Mouse (Mus musculus) 3134 (cell line): ENCODE measurements around the gene Clpx.
"Not testable (repeated sequence)": the region's sequence is repeated elsewhere in the genome, so short reads cannot be mapped to it uniquely, and the experiment has no call there.

Experiments
- DNase-seq: peaks from one replicate; pipeline ENCODE4 v3.0.0-alpha.2; 2011; ENCODE audit warnings: low spot score; ENCODE audit not compliant: insufficient read length; ENCODE audit errors: extremely low read depth

The Clpx gene

DNA sequence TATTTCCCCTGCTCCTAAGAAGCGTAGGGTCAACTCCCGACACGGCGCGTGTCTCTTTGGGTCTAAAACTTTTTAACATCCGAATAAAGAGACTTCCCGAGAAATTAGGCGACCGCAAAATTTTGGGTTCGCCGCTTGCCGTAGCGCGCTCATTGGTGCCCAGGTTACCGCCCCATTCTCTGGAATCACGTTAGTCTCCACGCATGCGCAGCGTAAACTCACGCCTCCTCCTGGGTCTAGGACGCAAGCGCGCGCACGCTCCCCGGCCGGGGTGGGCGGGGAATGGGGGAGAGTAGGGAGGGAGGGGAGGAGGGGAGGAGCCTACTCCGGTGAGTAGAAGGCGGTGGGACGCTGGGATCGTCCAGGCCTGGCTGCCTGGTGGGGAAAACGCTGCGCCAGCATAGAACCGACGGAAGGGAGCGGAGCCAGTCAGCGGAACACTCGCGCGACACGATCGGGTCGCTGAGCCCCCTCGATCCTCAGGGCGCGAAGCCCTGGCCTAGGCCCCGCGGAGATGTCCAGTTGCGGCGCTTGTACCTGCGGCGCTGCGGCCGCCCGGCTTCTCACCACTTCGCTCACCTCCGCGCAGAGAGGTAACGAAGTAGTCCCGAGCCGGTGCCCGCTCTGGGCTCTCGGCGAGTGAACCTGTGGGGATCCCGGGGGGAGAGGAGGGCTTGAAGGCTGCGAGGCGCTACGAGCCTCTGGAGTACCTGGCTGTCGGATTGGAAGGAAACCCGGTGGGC, at the start of gene Clpx:
TSS of gene Clpx (plus strand) at position 288 of the 743 bp plus-strand sequence.
- DNase-seq, result peak; percentile 97

- no peak for DNase-seq
Measured at GRCm38 (mm10) chr9:65247502-65248376, 46.3 kb upstream of the Clpx start.

- DNase-seq, result no peak
Measured at GRCm38 (mm10) chr9:65248377-65248690, 45.7 kb upstream of the Clpx start.

DNA sequence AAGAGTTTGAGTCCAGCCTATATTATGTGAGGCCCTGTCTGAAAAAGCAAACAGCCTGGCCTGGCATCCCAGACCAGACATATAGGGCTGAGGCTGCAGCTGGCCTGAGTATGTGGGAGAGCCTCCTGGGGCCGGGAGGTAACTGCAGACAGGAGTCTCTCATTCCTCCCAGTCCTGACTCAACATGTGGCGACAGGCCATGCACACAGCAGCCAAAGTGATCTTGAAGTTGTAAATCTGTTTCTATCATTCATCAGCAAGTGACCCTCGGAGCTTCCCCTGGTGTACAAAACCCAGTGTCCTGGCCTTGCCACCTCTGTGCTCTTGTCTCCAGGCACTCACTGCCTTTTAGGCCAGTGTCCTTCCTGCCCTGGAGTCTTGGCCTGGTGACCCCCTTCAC, 42.0 kb upstream of the Clpx start:
- DNase-seq, result no peak

DNA sequence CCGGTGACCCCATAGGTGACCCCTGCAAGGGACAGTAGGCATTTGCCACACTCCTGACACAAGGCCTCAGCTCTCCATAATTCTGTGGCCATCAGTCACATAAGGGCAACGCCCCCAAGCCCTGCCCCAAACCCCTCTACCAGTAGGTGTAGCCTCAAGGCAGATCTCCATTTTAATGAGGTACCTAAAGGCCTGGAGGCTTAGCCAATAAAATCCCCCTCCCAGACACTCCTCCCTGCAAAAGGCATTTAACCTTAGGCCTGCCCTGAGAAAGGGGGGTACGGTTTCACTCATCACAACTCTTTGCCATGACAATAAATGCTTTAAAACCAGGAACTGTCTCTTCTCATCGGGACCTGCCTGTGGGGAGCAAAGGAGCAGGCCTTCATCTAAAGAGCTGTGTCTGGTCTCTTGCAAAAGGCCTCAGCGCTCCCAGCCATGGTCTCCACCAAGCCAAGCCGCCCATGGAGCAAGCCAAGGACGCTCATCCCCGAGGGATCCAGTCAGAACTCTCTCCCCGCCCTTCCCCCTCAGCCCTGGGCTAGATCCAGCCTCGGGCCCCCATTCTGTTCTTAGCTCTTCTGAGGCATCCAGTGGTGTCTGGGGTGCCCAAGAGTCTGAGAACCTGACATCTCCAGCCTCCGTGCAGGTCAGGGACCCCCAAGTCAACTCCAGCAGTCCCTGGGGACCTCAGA, 38.0 kb upstream of the Clpx start:
- no peak for DNase-seq

DNA sequence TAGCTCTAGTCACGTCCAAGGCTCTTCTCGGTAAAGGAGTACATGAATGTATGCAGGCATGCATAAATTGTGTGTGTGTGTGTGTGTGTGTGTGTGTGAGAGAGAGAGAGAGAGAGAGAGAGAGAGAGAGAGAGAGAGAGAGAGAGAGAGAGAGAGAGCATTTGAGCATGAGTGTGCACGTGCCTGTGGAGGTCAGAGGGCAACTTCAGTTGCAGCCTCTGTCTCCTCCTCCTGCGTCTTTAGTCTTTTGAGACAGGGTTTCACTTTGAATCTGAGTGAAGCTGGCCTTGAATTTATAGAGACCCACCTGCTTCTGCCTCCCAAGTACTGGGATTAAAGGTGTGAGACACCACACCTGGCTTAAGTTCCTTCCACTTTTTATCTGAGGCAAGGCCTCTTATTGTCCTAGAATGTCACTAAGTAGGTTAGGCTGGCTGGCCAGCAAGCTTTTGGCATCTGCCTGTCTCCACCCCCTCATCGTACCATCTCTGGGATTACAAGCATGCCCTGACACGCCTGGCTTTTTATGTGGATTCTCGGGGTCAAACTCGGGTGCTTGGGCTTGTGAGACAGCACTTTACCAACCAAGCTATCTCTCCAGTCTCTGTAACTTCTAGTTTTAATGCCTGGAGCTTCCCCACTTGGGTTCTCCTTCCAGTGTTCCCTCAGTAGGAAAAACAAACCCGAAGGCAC, 36.7 kb upstream of the Clpx start:
- no peak for DNase-seq

DNA sequence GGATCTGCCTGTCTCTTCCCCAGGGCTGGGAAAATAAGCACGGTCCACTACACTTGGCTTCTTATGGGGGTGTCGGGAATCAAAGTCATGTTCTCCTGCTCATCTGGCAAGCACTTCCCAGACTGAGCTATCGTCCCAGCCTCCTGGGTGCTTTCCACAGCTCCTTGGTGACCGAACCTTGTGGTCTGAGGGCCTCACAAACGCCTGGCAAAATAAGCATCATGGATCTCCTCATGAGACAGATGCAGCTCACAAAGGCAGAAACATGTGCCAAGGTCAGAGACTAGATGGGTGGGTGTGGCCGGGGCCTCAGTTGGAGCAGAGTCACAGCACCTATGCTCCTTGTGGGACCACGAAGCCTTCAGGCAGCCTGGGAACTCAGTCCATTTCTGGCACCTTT, 34.7 kb upstream of the Clpx start:
- DNase-seq, result no peak

- DNase-seq, result no peak
Measured at GRCm38 (mm10) chr9:65261591-65262230, 32.3 kb upstream of the Clpx start.

GRCm38 (mm10) chr9:65262641-65263120, 31.4 kb upstream of the Clpx start:
- DNase-seq, result no peak

DNA sequence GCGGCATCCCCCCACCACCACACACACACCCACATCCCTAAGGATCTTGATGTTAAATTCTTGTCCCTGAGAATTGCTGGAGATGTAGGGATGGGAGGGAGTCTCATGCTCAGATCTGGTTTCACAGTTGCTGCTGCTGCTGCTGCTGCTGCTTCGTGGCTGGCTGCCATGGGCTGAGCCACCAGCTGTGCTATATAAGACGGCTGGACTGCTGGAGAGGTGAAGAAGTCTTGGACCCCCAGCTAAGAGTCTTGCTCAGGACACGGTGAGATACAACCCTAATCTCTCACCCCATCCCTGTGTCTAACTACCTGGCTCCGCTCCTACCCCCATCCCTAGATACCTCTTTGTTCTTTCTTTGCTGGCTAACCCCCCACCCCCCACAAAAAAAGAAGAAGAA, 29.1 kb upstream of the Clpx start, which contains the start of gene Cilp:
TSS of gene Cilp (plus strand) at position 222 of the 400 bp plus-strand sequence.
- DNase-seq, result no peak

- DNase-seq, result no peak
Measured at GRCm38 (mm10) chr9:65267742-65268515, 26.1 kb upstream of the Clpx start.

- DNase-seq, result no peak
Measured at GRCm38 (mm10) chr9:65273048-65273809, 20.8 kb upstream of the Clpx start.

DNA sequence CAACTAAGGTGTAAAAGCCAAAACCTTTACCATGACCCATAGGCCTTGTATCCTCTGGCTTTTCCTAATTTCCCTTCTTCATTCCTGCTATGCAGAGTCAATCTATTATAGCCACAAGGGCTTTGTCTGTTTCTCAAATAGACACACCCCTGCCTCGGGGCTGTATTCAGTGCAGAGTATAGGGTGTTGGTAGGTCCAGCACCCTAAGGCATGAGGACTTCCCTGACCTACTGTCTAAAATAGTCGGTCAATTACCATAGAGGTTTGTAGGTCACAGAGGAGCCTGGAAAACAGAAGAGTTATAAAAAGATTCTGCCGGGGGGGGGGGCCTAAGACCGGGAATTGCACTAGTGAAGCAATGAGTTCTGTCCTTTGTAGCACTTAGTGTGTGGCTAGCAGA, 20.2 kb upstream of the Clpx start:
- no peak for DNase-seq

DNA sequence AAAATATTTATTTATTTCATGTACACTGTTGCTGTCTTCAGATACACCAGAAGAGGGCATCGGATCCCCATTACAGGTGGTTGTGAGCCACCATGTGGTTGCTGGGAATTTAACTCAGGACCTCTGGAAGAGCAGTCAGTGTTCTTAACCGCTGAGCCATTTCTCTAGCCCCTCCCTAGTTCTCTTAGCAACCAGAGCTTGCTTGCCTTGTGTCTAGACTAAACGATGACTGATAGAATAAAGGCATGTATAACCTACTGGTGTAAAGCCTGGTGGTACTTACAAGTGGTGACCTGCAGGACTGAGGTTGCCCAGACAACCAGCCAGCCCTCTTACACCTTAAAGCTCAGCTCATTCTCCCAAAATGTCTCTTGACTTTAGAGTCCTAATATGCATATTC, 19.2 kb upstream of the Clpx start:
- DNase-seq, result not testable (repeated sequence)

DNA sequence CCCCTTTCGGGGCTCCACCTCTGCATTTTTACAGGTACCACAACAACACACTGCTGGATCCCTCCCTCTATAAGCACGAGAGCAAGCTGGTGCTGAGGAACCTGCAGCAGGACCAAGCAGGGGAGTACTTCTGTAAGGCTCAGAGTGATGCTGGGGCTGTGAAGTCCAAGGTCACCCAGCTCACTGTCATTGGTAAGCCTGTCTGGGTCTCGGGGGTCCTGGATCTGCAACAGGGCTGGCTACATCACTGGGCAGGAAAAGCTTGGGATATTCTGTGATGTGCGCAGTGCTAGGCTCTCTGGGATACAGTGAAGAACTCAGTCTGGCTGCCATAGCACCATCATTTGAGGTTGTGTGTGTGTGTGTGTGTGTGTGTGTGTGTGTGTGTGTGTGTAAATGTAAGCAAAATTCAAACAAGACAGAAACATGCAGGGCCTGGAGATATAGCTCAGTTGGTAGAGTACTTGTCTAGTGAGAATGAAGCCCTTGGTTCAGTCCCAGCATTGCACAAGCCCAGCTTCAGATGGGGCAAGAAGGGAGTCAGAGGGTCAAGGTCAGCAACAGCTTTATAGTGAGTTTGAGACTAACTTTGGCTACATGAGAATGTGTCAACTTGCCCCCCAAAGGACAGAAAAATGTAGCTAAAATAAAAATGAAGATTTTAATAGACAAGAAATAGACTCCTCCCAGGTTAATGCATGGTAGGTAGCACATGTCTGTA, 18.1 kb upstream of the Clpx start:
- DNase-seq, result no peak

- no peak for DNase-seq
Measured at GRCm38 (mm10) chr9:65281536-65282151, 12.4 kb upstream of the Clpx start.

DNA sequence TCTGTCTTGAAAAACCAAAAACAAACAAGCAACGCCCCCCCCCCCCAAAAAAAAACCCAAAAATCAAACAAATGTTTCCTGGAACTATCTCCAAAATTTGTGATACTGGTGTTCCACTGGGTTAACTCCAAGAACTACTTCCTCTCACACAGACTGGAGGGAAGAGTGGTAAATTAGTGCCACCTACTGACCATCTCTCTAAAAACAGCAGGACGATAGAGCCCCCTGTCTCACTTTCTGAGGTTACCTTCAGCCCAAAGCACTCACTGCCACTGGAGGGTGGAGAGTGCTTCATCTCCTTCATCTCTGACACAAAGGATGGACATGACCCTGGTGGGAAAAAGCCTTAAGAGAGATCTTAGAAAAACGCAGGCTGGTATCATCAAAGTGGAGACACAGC, 10.8 kb upstream of the Clpx start:
- DNase-seq, result no peak

- DNase-seq, result not testable (repeated sequence)
Measured at GRCm38 (mm10) chr9:65288252-65288651, 5.8 kb upstream of the Clpx start.
